Mouse (Mus musculus) myocyte (in vitro differentiated cells): ENCODE results near the gene Serpinf1. TPM values are rescaled to one million over a fixed set of nuclear protein-coding genes. Genes with fewer than 3 reads are reported as not detected.

Experiments used
- H3K27me3 ChIP-seq: one replicate; pipeline ENCODE4 v1.6.1; 2011; ENCODE audit not compliant: control insufficient read depth, insufficient read depth, insufficient read length
- H3K36me3 ChIP-seq: one replicate; pipeline ENCODE4 v1.6.1; 2011; ENCODE audit not compliant: control insufficient read depth, insufficient read depth
- H3K4me2 ChIP-seq: one replicate; pipeline ENCODE4 v1.6.1; 2011; ENCODE audit warnings: low read depth, control low read depth
- H3K4me3 ChIP-seq: one replicate; pipeline ENCODE4 v1.5.1; 2011; ENCODE audit warnings: mild to moderate bottlenecking, control low read depth, moderate library complexity
- H3K79me2 ChIP-seq: one replicate; pipeline ENCODE4 v1.6.1; 2011; ENCODE audit not compliant: control insufficient read depth, insufficient read depth
- H3ac ChIP-seq: one replicate; pipeline ENCODE4 v1.6.1; 2011; ENCODE audit not compliant: control insufficient read depth, insufficient read length
- CEBPB ChIP-seq: IDR thresholded peaks from 2 replicates; pipeline ENCODE4 v1.6.1; 2011; ENCODE audit warnings: mild to moderate bottlenecking, moderate library complexity; ENCODE audit not compliant: poor library complexity, insufficient read depth, severe bottlenecking
- E2F4 ChIP-seq: IDR thresholded peaks from one replicate; pipeline ENCODE4 v1.6.1; 2011; ENCODE audit warnings: mild to moderate bottlenecking, control low read depth, moderate library complexity; ENCODE audit not compliant: insufficient read depth
- MAX ChIP-seq: IDR thresholded peaks from one replicate; pipeline ENCODE4 v1.6.1; 2011; ENCODE audit warnings: low read depth, mild to moderate bottlenecking, control low read depth
- MYOD1 ChIP-seq, 3 experiments: IDR thresholded peaks; one replicate each; pipeline ENCODE4 v1.6.1; 2011; ENCODE audit warnings: control low read depth in 2 of 3, low read depth in 2 of 3, mild to moderate bottlenecking in 2 of 3, moderate library complexity in 1 of 3; ENCODE audit not compliant: insufficient read length in 2 of 3, control insufficient read depth in 1 of 3
- MYOG ChIP-seq, 3 experiments: IDR thresholded peaks; one replicate each; pipeline ENCODE4 v1.6.1; 2011; ENCODE audit warnings: control low read depth in 2 of 3, low read depth in 2 of 3, mild to moderate bottlenecking in 2 of 3; ENCODE audit not compliant: insufficient read length in 2 of 3, control insufficient read depth in 1 of 3, insufficient read depth in 1 of 3
- POLR2A ChIP-seq: IDR thresholded peaks from one replicate; pipeline ENCODE4 v1.6.1; 2011; ENCODE audit warnings: low read depth, mild to moderate bottlenecking, control low read depth, moderate library complexity; ENCODE audit not compliant: insufficient read length
- POLR2AphosphoS2 ChIP-seq: IDR thresholded peaks from one replicate; pipeline ENCODE4 v1.6.1; 2011; ENCODE audit warnings: low read depth, control low read depth; ENCODE audit not compliant: insufficient read length
- REST ChIP-seq: IDR thresholded peaks from one replicate; pipeline ENCODE4 v1.6.1; 2011; ENCODE audit warnings: mild to moderate bottlenecking, control low read depth, moderate library complexity; ENCODE audit not compliant: insufficient read depth, insufficient read length
- SRF ChIP-seq: IDR thresholded peaks from one replicate; pipeline ENCODE4 v1.6.1; 2011; ENCODE audit warnings: low read depth; ENCODE audit not compliant: control insufficient read depth, insufficient read length
- TCF12 ChIP-seq: IDR thresholded peaks from one replicate; pipeline ENCODE4 v1.6.1; 2011; ENCODE audit warnings: mild to moderate bottlenecking, control low read depth; ENCODE audit not compliant: poor library complexity, insufficient read depth, severe bottlenecking
- TCF3 ChIP-seq: IDR thresholded peaks from one replicate; pipeline ENCODE4 v1.6.1; 2011; ENCODE audit warnings: low read depth, control low read depth; ENCODE audit not compliant: insufficient read length
- USF1 ChIP-seq: IDR thresholded peaks from one replicate; pipeline ENCODE4 v1.6.1; 2011; ENCODE audit warnings: low read depth, mild to moderate bottlenecking, control low read depth, moderate library complexity
- polyA plus RNA-seq: library from polyadenylated mRNA; unstranded; fragments of >200 nt; fragmentation: generic; extraction: Trizol; gene quantifications from one replicate; pipeline ENCODE4 v1.2.1, GENCODE M21; 2012; ENCODE audit warnings: missing spikeins

Serpinf1 gene
- polyA plus RNA-seq, 1 experiment: 911 TPM

DNA sequence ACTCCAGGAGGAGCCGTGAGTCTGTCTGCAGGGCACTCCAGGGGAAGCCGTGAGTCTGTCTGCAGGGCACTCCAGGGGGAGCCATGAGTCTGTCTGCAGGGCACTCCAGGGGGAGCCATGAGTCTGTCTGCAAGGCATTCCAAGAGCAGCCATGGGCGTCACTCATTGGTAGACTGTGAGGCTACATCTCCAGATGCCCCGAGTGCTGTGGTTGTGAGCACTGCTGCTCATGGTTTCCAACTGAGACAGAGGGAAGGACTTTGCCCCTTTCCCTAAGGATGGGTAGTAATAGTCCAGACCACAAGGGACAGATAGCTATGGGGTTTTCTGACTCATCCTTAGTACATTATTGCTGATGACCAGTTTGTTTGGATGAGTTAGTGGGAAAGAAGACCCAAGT, 16.4 kb downstream of the Serpinf1 start:
- Histone ChIP-seq H3K4me2 (peak overlapping the region; percentile 47), H3K79me2 (no peaks in the 10 kb centered on the region), H3K36me3 (peaks cover 20% of the 10 kb centered on the region), H3K4me3 (no peak overlapping the region), H3K27me3 (no peaks in the 10 kb centered on the region), H3ac (no peak overlapping the region)
- TF ChIP-seq MYOD1 (IDR thresholded peaks at IDR 0.05; ENCODE audit: control insufficient read depth in 1 of 3, insufficient read length in 2 of 3, low read depth in 2 of 3): peak in 1 of 3 experiments; percentile 28
- TF ChIP-seq TCF12: no peak
- no peak for TF ChIP-seq SRF
- peak; percentile 58 for TF ChIP-seq POLR2AphosphoS2
- TF ChIP-seq REST: no peak
- TF ChIP-seq MAX: no peak
- TF ChIP-seq TCF3: no peak

DNA sequence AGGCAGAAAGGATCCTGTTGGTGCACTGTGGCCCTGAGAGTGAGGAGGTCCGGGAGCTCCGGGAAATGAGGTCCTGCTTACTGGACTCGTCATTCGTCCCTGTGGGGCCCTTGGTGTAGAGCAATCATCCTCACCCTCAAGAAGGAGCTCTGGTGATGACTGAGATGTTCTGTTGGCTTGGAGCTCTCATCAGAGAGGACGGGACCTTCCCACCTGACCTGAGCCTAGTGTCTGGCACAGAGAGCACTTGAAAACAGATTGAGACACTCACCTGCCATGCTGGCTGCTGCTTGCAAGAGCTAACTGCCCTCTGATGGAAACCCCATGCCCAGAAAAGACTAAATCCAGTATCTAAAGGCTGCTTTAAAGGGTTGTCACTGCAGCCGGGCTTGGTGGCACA, 17.7 kb downstream of the Serpinf1 start:
- no peak for TF ChIP-seq SRF
- no peak for TF ChIP-seq E2F4
- no peak for TF ChIP-seq TCF12
- TF ChIP-seq MYOG (IDR thresholded peaks at IDR 0.05; ENCODE audit: control insufficient read depth in 1 of 3, insufficient read depth in 1 of 3, insufficient read length in 2 of 3, low read depth in 2 of 3): no peak
- TF ChIP-seq POLR2A: no peak
- no peak for TF ChIP-seq MYOD1 (IDR thresholded peaks at IDR 0.05; ENCODE audit: control insufficient read depth in 1 of 3, insufficient read length in 2 of 3, low read depth in 2 of 3)
- TF ChIP-seq MAX: no peak
- no peak for TF ChIP-seq REST

DNA sequence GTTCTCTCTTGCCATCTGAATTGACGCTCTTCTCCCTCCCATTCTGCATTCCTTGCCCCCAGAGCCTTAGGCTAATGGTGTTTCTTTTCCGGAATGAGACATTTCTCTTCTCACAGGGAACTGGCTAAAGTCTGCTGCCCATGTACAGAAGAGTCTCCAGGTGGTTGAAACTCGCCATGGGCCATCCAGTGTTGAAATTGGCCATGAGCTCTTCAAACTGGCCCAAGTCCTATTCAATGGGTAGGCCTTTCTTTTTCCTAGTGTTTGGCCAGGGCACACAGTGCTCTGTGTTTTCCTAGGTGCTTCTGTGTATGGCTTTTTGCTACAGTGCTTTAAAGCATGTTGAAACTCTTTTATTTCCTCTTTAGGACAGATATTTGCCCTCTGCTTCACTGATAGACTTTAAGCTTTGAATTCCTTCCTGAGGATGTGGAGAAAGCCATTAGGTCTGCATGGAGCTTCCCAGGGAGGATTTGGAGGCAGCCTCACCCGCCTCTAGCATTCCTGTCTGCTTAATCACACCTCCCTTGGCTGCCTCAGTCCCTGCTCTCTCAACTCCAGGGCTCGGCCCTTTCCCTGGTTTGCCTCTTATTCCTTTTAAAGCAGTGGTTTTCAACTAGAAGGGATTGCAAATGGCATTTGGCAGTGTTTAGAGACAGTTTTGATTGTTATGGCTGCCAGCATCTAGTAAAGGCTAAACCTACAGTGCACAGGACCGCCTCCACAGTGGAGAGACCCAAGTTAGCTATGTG, 19.0 kb downstream of the Serpinf1 start:
- Histone ChIP-seq H3K4me3 (no peak overlapping the region), H3K79me2 (no peaks in the 10 kb centered on the region), H3K27me3 (no peaks in the 10 kb centered on the region), H3ac (no peak overlapping the region), H3K4me2 (peak overlapping the region; percentile 80), H3K36me3 (no peaks in the 10 kb centered on the region)
- TF ChIP-seq POLR2A: no peak
- no peak for TF ChIP-seq MYOD1 (IDR thresholded peaks at IDR 0.05; ENCODE audit: control insufficient read depth in 1 of 3, insufficient read length in 2 of 3, low read depth in 2 of 3)
- TF ChIP-seq POLR2AphosphoS2: no peak

More for the DNA sequence above, 17.7 kb downstream of the Serpinf1 start:
- Histone ChIP-seq H3K36me3 (peaks cover 7% of the 10 kb centered on the region), H3K79me2 (no peaks in the 10 kb centered on the region), H3K4me3 (no peak overlapping the region), H3K27me3 (no peaks in the 10 kb centered on the region), H3K4me2 (peak overlapping the region; percentile 51), H3ac (no peak overlapping the region)

DNA sequence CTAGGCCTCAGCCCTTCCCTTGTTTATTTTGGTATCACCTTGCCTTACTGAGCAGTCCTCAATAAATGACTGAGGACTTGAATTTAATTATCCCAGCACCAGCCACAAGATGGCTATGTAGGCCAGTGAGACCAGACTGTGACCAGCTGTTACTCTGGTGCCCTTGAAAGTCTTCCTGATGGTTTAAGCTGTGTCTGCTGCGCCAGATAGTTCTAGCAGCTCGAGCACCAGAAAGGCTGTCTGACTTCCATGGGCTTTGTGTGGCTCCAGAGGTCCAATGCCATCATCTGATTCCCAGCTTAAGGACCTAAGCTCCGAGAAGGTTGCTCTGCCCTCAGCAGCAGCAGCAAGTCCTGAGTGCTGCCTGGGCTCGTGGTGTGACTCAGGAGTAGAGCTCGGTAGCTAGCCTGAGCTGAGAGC, 20.2 kb downstream of the Serpinf1 start:
- Histone ChIP-seq H3K79me2 (no peaks in the 10 kb centered on the region), H3ac (no peak overlapping the region), H3K4me3 (no peak overlapping the region), H3K36me3 (no peaks in the 10 kb centered on the region), H3K4me2 (peak overlapping the region; percentile 80), H3K27me3 (no peaks in the 10 kb centered on the region)
- no peak for TF ChIP-seq REST
- peak; percentile 66 to 84 (median 75) for TF ChIP-seq MYOD1 (IDR thresholded peaks at IDR 0.05; ENCODE audit: control insufficient read depth in 1 of 3, insufficient read length in 2 of 3, low read depth in 2 of 3)
- no peak for TF ChIP-seq SRF
- no peak for TF ChIP-seq CEBPB
- no peak for TF ChIP-seq E2F4
- TF ChIP-seq MYOG (IDR thresholded peaks at IDR 0.05; ENCODE audit: control insufficient read depth in 1 of 3, insufficient read depth in 1 of 3, insufficient read length in 2 of 3, low read depth in 2 of 3): peak in 2 of 3 experiments; percentile 77 to 83
- peak; percentile 30 for TF ChIP-seq TCF12
- no peak for TF ChIP-seq USF1
- TF ChIP-seq MAX: no peak
- TF ChIP-seq POLR2AphosphoS2: peak; percentile 47
- peak; percentile 46 for TF ChIP-seq POLR2A
- TF ChIP-seq TCF3: no peak

DNA sequence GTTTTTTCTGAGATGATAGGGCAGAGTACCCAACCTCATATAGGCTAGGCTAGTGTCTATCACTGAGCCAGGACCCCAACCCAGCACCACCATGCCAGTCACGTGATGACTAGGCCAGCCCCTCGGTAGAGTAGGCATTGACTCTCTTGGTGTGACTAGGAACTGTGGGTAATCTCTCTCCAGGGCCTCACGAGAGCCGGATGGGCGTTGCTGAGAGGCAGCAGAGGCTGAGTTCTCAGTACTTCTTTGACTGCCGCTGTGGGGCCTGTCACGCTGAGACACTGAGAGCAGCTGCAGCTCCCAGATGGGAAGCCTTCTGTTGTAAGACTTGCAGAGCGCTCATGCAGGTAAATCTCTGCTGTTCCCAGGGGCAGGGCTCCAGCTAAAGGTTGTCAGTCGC, 22.4 kb downstream of the Serpinf1 start:
- Histone ChIP-seq H3K27me3 (no peaks in the 10 kb centered on the region), H3K79me2 (no peaks in the 10 kb centered on the region), H3K4me2 (peak overlapping the region; percentile 96), H3K36me3 (no peaks in the 10 kb centered on the region), H3ac (no peak overlapping the region), H3K4me3 (peak overlapping the region; percentile 6)
- TF ChIP-seq POLR2A (peak; percentile 67), REST (no peak), MYOD1 (IDR thresholded peaks at IDR 0.05; ENCODE audit: control insufficient read depth in 1 of 3, insufficient read length in 2 of 3, low read depth in 2 of 3) (peak; percentile 79 to 87 (median 84)), MAX (no peak), USF1 (peak; percentile 97), E2F4 (no peak), CEBPB (no peak), TCF12 (peak; percentile 29), SRF (no peak), POLR2AphosphoS2 (peak; percentile 70), TCF3 (no peak), MYOG (IDR thresholded peaks at IDR 0.05; ENCODE audit: control insufficient read depth in 1 of 3, insufficient read depth in 1 of 3, insufficient read length in 2 of 3, low read depth in 2 of 3) (peak; percentile 34 to 71 (median 35))
